Mouse (Mus musculus): ENCODE measurements around the gene Cyp1a2. TPM values are rescaled to one million over a fixed set of nuclear protein-coding genes. Genes with fewer than 3 reads are reported as not detected.

The Cyp1a2 gene
- total and polyA plus RNA-seq, 3 experiments, result not detected

- Histone ChIP-seq H3K27me3 (replicated peaks) (peaks cover 36% of the 10 kb centered on the region), H3K36me3 (replicated peaks in 1 of 2; ENCODE audit: control insufficient read depth in 1 of 2, insufficient read depth in 1 of 2, low read length in 1 of 2) (no peaks in the 10 kb centered on the region), H3K4me1 (ENCODE audit: control insufficient read depth in 1 of 2, insufficient read depth in 2 of 2) (no peaks in the 10 kb centered on the region; a peak in 1 of 4 replicates), H3K9me3 (replicated peaks; ENCODE audit: low read length) (no peaks in the 10 kb centered on the region), H3K4me3 (replicated peaks in 1 of 3; ENCODE audit: low read depth in 2 of 3, low read length in 2 of 3, poor library complexity in 1 of 3) (no peak overlapping the region), H3K4me2 (ENCODE audit: insufficient read depth, low read depth, poor library complexity, severe bottlenecking) (no peak overlapping the region), H3K27ac (ENCODE audit: insufficient read depth, low read depth) (no peak overlapping the region), H3K9ac (ENCODE audit: insufficient read depth, low read depth) (no peak overlapping the region), H3K79me2 (replicated peaks; ENCODE audit: control insufficient read depth, extremely low read depth, insufficient read depth, poor library complexity, severe bottlenecking) (no peaks in the 10 kb centered on the region)
- TF ChIP-seq NELFE (IDR thresholded peaks at IDR 0.05; ENCODE audit: low read depth, low read length), result no peak
- TF ChIP-seq MYC (IDR thresholded peaks at IDR 0.05; ENCODE audit: low read depth, low read length), result no peak
- TF ChIP-seq GABPA (IDR thresholded peaks at IDR 0.05; ENCODE audit: insufficient replicate concordance, low read depth, low read length), result no peak
- no peak for TF ChIP-seq ZKSCAN1 (IDR thresholded peaks at IDR 0.05; ENCODE audit: borderline replicate concordance, low read depth, low read length)
- no peak for TF ChIP-seq BHLHE40 (IDR thresholded peaks at IDR 0.05; ENCODE audit: low read depth, low read length)
- TF ChIP-seq POLR2A (IDR thresholded peaks at IDR 0.05; ENCODE audit: low read depth, low read length), result no peak
- no peak for TF ChIP-seq SIN3A (IDR thresholded peaks at IDR 0.05; ENCODE audit: low read length)
- no peak for TF ChIP-seq RCOR1 (conservative IDR thresholded peaks at IDR 0.05; ENCODE audit: low read depth, low read length)
- TF ChIP-seq SMC3 (IDR thresholded peaks at IDR 0.05; ENCODE audit: low read depth, low read length), result no peak
- TF ChIP-seq USF2 (conservative IDR thresholded peaks at IDR 0.05; ENCODE audit: low read depth, low read length), result no peak
- no peak for DNase-seq (ENCODE audit: extremely low read depth)
- in situ Hi-C loops (cut with MboI; ENCODE audit: low pct_ligation_motif_present, low pct_unique_long_range_greater_than_20kb, low sequenced_read_pairs), result no loop called here
- dilution Hi-C loops (cut with MboI; ENCODE audit: extremely low pct_ligation_motif_present, extremely low pct_unique_long_range_greater_than_20kb, low sequenced_read_pairs), result no loop called here
These were observed 12.0 kb downstream of the Cyp1a2 start for GRCm38 (mm10) chr9:57671500-57671899.

GRCm38 (mm10) chr9:57671037-57671436 is 12.5 kb downstream of the Cyp1a2 start:
- in situ Hi-C loops (cut with MboI; ENCODE audit: low pct_ligation_motif_present, low pct_unique_long_range_greater_than_20kb, low sequenced_read_pairs), result no loop called here
- H3K4me2 ChIP-seq (ENCODE audit: insufficient read depth, low read depth, poor library complexity, severe bottlenecking), result no peak overlapping the region
- no peak overlapping the region for H3K9ac ChIP-seq (ENCODE audit: insufficient read depth, low read depth)
- H3K36me3 ChIP-seq (replicated peaks in 1 of 2; ENCODE audit: control insufficient read depth in 1 of 2, insufficient read depth in 1 of 2, low read length in 1 of 2), result no peaks in the 10 kb centered on the region
- H3K4me3 ChIP-seq (replicated peaks in 1 of 3; ENCODE audit: low read depth in 2 of 3, low read length in 2 of 3, poor library complexity in 1 of 3), result no peak overlapping the region
- dilution Hi-C loops (cut with MboI; ENCODE audit: extremely low pct_ligation_motif_present, extremely low pct_unique_long_range_greater_than_20kb, low sequenced_read_pairs), result no loop called here
- no peaks in the 10 kb centered on the region for H3K9me3 ChIP-seq (replicated peaks; ENCODE audit: low read length)
- no peak for DNase-seq (ENCODE audit: extremely low read depth)
- H3K27me3 ChIP-seq (replicated peaks), result peaks cover 33% of the 10 kb centered on the region
- TF ChIP-seq SMC3 (IDR thresholded peaks at IDR 0.05; ENCODE audit: low read depth, low read length) (no peak), TBP (conservative IDR thresholded peaks at IDR 0.05; ENCODE audit: low read depth, low read length) (no peak), ELF1 (IDR thresholded peaks at IDR 0.05; ENCODE audit: low read depth, low read length) (no peak), ZC3H11A (IDR thresholded peaks at IDR 0.05; ENCODE audit: low read depth, low read length) (no peak), MEF2A (IDR thresholded peaks at IDR 0.05; ENCODE audit: borderline replicate concordance, low read depth, low read length) (no peak), ZMIZ1 (IDR thresholded peaks at IDR 0.05; ENCODE audit: low read depth, low read length) (no peak), POLR2AphosphoS2 (IDR thresholded peaks at IDR 0.05; ENCODE audit: low read depth, low read length) (no peak), MAX (IDR thresholded peaks at IDR 0.05; ENCODE audit: low read length) (no peak), NRF1 (IDR thresholded peaks at IDR 0.05; ENCODE audit: low read depth, low read length) (no peak), TCF12 (IDR thresholded peaks at IDR 0.05; ENCODE audit: low read depth, low read length) (no peak), UBTF (IDR thresholded peaks at IDR 0.05; ENCODE audit: low read depth, low read length) (no peak)
- no peaks in the 10 kb centered on the region for H3K79me2 ChIP-seq (replicated peaks; ENCODE audit: control insufficient read depth, extremely low read depth, insufficient read depth, poor library complexity, severe bottlenecking)
- H3K4me1 ChIP-seq (ENCODE audit: control insufficient read depth in 1 of 2, insufficient read depth in 2 of 2), result no peaks in the 10 kb centered on the region; a peak in 1 of 4 replicates
- H3K27ac ChIP-seq (ENCODE audit: insufficient read depth, low read depth), result no peak overlapping the region

Data from CH12.LX (cell line).